Mouse (Mus musculus) ES-E14 (cell line): ENCODE measurements around the gene Igsf9b.

ENCODE experiments used
- CHD2 ChIP-seq: IDR thresholded peaks from 2 replicates; pipeline ENCODE4 v1.6.1; 2014; ENCODE audit warnings: mild to moderate bottlenecking, low read depth, low read length, inconsistent platforms
- HCFC1 ChIP-seq: IDR thresholded peaks from 2 replicates; pipeline ENCODE4 v1.6.1; 2012; ENCODE audit warnings: low read length, inconsistent platforms, borderline replicate concordance; ENCODE audit not compliant: insufficient read depth
- MAFK ChIP-seq: IDR thresholded peaks from 2 replicates; pipeline ENCODE4 v1.6.1; 2014; ENCODE audit warnings: mild to moderate bottlenecking, low read depth, low read length, inconsistent platforms; ENCODE audit not compliant: insufficient read depth
- ZC3H11A ChIP-seq: IDR thresholded peaks from 2 replicates; pipeline ENCODE4 v1.6.1; 2012; ENCODE audit warnings: low read depth, mild to moderate bottlenecking, inconsistent platforms, low read length, borderline replicate concordance
- ZNF384 ChIP-seq: IDR thresholded peaks from 2 replicates; pipeline ENCODE4 v1.6.1; 2012; ENCODE audit warnings: low read depth, low read length, inconsistent platforms

GRCm38 (mm10) chr9:27301486-27301885 lies 2.5 kb downstream of the Igsf9b start:
- TF ChIP-seq ZC3H11A (no peak), MAFK (no peak), CHD2 (no peak), ZNF384 (no peak), HCFC1 (no peak)
